Mouse (Mus musculus) spleen, postnatal 10 days (tissue): Measurements from ENCODE around the gene Dhcr7.

Experiments
- DNase-seq, 2 experiments: peaks; one replicate each; pipeline ENCODE4 v3.0.0; 2021 to 2022; ENCODE audit warnings: low spot score in 2 of 2

Gene Dhcr7

DNA sequence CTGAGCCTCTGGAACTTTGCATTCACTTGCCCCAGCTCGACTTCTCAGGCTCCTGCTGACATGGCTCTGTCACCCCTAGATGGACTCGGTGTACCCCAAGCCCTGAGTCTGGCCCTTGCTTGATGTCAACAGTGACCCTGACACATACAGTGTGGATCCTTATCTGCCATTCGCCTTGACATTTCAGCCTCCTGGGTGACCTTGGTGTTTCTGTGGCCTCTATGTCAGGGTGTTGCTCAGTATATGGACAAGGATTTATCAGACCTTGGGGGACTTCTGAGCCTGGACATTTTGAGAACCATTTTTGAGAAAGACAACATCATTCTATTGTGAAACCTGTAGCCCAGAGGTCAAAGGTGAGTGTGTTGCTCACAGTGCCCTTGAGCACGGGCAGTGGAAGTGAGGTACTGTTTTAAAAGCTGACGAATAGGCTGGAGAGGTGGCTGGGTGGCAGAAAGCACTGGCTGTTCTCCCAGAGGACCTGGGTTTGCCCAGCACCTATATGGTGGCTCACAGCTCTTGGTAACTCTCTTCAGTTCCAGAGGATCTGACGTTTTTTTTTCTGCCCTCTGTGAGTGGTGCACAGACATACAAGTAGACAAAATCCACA, 10.7 kb downstream of the Dhcr7 start:
- DNase-seq = no peak

DNA sequence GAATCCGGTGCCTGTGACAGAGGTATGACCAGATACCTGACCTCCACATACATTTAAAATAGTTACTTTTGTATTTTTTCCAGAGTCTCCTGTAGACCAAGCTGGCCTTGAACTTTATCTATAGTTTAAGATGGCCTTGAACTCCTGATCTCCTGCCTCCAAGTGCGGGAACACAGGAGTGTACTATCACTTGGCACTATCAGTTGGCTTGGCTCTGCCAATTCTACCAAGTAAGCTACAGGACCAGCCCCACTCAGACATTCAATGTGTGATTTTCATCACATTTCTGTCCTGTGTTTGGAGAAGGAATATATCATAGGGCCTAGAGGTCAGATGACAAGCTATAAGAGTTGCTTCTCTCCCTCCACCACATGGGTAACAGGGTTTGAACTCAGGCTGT, 11.4 kb downstream of the Dhcr7 start:
- DNase-seq = no peak

DNA sequence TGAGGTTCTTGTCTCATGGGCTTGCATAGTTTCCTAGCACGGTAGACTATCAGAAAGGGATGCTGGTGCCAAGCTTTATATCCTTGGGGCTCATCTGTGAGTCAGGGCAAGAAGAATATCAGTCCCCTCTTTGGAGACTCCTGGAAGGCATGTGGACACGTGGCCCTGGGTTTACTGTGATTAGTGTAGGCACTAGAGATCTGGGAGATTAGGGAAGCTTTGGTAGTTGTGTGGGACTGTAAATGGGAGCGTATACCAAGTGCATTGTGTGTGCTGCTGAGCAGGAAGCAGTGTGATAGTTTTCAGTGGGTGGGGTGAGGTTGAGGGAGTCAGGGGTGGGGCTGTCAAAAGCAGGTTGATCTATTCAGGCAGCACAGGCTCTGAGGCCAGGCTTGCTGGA, 12.0 kb downstream of the Dhcr7 start:
- DNase-seq = no peak

DNA sequence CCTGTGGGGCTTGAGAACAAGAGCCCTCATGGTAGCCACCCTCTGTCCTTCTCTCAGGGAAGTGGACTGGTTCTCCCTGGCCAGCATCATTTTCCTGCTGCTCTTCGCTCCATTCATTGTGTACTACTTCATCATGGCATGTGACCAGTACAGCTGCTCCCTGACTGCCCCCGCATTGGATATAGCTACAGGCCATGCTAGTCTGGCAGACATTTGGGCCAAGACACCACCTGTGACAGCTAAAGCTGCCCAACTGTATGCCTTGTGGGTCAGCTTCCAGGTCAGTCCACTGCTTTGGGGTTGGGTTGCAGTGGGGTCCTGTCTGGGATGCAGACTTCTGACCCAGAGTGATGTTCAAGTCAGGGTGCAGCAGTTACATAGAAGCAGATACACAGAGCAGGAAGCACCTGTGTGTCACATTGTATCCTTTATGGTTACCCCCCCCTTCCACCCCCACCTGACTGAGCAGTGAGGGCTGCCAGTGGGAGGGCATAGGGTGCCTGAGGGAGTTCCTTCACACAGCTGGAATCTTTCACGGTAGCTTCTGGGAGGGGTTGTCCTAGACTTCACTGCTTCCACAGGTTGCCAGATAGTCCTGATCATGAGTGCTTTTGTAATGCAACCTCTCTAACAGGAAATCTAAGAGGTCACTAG, 14.9 kb downstream of the Dhcr7 start:
- no peak for DNase-seq

DNA sequence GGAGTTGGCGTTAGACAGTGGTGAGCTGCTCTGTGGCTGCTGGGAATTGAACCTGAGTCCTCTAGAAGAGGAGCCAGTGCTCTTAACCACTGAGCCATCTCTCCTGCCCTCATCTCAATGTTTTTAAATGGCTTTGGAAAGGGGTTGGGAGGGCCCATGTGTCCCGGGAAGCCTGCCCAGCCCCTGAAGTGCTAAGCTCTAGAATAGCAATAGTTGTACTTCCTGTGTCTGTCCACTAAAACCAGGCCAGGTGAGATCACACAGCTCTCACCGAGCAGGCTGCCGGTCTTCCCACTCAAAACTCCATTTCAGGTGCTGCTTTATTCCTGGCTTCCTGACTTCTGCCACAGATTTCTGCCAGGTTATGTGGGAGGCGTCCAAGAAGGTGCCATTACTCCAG, 17.2 kb downstream of the Dhcr7 start:
- no peak for DNase-seq

DNA sequence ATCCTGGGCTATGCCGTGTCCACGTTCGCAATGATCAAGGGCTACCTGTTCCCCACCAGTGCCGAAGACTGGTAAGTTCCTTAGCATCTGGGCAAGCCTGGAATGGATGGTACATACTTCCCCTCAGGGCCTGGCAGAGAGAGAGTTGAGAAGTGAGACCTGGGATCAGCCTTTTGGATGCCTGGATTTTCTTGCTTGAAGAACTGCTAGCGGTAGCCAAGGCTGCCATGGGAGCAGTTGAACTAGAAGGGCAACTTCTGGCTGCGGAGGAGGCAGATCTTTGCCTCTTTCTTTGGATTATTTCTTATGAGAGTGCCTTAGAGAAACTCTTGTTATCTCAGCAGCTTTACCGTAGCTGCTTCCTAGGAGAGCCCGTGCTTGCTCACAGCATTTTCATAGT, 18.4 kb downstream of the Dhcr7 start:
- DNase-seq = no peak

DNA sequence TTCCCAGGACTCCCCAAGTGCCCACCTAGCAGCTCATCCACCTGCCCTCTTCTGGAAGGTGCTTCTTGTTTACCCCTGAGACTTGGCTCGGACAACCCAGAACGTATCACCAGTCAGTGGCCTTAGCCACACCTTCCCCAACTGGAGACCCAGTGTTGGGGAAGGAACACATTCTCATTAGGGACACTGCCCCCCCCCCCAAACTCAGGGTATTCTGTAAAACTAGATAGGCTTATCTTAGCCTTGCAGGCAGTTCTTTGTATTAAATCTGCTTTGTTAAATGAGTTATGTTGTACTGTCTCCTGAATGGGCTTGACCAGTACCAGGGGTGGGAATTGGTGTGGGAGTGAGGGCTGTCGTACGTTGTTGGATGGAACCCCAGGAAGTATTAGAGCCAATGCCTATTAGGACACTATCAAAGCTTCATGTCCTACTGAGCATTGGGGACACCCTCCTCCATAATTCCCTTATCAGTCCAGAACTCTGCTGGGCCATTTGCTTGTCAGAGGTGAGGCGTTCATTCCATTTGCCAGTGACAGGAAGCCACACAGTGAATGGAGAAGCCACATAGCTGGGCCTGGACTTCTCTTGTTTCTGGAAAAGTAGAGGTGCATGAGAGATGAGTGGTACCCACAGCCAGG, 25.3 kb downstream of the Dhcr7 start:
- DNase-seq = no peak

DNA sequence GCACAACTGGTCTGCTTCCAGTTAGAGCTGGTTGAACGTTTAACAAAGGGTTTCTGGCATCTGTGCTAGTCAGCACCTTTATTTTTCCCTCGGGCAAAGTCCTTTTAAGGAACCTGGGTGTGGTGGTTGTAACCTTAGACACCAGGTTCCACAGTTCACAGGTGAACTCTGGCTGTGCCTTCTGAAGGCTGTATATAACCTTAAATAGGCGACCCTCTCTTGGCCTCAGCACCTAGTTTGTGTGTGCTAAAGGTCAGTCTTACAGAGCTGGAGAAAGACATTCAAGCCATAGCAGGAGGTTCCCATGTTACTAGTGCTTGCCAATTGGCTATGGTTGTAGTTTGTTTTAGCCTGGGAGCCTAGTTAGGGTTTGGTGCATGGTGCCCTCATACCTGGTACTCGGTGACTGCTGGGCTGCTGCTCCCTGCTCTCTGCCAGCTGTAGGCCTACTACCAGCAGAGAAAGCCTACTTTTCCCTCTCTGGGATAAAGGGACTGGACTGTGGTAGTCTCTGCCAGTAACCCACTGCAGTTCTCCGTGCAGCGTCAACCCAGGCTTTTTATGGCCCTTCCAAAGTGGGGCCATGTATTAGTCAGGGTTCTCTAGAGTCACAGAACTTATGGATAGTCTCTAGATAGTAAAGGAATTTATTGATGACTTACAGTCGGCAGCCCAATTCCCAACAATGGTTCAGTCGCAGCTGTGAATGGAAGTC, 26.0 kb downstream of the Dhcr7 start:
- no peak for DNase-seq

DNA sequence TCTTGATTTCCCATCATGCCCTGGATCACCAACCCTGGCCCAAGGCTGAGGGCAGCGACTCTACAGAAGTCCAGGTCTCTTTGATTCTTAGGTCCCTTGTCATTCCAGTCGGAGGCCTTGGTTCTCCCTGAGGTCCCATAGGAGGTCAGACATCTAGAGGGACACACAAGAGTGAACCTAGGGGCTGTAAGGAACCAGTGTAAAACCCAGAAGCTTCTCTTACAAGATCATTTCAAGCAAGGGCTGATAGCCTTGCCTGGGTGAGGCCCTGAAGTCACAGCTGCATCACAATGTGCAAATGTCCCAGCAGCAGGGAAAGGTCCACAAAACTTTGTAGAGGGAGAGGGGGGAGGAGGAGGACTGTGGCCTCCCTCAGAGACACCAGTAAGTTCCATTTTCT, 43.6 kb downstream of the Dhcr7 start, which contains the start of gene Gm498:
Gene Gm498 (plus strand): TSS at position 301 of the 400 bp plus-strand sequence.
- DNase-seq = no peak

DNA sequence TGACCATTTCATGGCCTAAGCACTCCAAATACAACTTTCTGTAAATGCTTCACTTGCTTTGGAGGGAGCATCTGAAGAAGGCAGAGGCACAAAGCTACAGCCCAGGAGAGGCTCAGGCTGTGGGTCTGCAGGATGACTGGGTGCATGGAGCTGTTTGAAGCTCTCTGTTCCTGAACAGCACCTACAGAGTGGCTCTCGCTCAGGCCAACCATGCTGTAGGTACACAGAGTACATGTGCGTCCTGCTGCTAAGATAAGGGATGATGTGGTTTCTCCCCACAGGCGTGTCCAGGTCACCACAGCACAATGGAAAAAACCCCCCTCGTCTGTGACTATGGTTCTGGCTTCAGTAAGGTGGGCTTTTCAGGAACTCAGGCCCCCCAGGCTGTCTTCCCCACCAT, 45.9 kb downstream of the Dhcr7 start:
- no peak for DNase-seq

DNA sequence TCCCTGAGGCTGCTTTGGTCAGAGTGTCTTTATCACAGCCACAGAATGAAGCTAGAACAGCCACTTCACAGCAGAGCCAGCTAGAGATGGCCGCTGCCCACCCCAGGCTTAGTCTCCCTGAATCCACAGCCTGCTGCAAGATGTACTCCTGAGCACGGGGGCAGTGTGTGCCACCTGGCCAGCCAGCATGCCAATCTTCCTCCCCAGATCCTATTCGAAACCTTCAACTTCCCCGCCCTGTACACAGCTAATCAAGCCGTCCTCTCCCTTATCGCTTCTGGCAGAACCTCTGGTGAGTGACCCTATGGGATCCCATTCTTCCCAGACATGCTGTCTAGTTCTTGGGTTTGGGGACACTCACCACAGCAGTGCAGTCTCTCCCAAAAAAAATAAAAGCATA, 60.8 kb downstream of the Dhcr7 start:
- DNase-seq = no peak

DNA sequence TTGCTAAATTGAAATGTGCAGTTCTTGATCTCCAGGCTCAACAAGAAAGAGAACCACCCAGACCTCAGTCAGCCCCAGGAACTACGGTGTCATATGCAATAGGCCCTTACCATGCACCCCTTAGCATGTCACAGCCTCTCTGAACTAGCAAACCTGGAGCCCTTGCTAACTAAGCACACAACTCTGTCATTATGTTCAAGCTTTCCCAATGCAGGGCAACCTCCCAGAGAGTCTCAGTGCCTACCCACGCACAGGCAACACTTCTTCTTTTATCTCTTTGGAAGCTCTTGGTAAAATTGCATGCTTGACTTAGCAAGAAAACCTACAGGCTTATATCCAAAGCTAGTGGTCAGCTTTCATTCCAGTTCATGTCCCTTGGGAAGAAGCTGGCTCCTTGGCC, 68.2 kb downstream of the Dhcr7 start:
- no peak for DNase-seq

DNA sequence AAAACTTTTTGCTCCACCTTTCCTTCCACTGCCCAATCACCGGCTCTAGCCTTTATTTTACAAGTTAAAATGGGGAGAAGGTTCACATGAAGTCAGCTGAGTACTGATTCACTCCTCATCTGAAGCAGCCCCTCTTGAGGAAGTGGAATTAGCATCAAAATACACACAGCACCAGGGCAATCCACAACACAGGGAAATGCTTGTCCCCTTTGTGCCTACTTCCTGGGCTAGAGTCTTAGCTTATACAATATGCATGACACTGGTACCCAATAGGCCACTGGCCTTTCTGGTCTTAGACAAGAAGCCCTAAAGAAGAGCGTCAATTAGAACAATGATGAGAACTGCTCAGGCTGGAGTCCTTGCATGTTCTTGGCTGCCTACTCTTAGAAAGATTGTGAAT, 69.4 kb downstream of the Dhcr7 start:
- no peak for DNase-seq
